Mouse (Mus musculus) thymus, adult 18-20 months (tissue): ENCODE measurements around the gene Alad.
A peak's percentile ranks its signal among the peaks of the same experiment; 100 is the strongest.

Source experiments
- DNase-seq, 2 experiments: peaks; one replicate each; pipeline ENCODE4 v3.0.0; 2022; ENCODE audit warnings: mixed read lengths in 2 of 2

Alad gene

DNA sequence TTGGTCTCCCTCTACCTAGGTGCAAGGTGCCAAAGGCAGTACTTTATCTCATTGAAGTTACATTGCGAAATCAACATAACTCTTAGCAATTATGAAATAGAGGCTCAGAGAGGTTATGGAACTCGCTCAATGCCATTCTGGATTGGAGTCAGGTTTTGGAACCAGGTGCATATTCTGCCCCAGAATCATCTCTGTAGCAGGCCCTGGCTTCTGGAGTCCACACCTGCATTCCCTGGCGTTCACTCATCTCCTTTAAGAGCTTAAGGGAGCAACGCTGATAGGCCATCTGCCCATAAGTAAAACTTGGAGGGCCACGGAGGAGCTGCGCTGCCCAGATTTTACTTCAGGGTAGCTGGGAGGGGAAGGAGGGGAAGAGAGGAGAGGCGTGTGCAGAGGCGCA is 2.7 kb downstream of the Alad start:
- no peak for DNase-seq

DNA sequence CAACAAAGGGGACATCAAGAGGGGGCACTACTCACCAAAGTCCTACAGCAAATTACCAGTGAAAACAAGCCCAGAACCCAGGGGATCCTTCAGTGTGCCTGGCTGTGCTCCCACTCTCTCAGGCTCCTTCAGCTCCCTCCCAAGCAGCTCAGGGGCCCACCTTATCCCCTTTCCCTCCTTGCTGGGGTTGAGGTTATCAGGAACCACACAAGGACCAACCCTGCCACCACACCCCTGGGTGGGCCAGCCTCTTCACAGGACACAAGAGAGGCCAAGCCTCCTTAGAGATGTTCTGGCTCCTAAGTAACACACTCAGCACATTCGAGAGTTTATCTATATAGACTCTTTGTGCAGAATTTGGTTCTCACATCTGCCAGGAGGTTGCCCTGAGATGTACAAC is 3.1 kb downstream of the Alad start:
- DNase-seq = no peak

DNA sequence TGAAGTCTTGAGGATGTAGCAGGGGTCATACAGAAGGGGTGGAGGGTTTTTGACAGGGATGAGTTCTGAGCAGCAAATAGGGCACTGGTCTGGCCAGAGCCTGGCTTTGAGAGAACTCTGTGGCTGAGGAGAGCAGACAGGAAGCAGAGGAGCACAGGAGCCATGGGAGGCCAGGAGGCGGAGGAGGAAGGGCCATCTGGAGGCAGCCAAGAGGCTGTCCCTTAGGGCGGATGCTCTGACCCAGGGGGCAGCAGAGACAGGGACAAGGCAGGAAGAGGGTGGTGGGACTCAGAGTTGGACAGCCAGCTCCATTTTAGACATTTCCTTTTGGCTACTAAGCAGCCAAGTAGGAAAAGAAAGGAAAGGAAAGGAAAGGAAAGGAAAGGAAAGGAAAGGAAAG is 3.6 kb downstream of the Alad start:
- DNase-seq = no peak

DNA sequence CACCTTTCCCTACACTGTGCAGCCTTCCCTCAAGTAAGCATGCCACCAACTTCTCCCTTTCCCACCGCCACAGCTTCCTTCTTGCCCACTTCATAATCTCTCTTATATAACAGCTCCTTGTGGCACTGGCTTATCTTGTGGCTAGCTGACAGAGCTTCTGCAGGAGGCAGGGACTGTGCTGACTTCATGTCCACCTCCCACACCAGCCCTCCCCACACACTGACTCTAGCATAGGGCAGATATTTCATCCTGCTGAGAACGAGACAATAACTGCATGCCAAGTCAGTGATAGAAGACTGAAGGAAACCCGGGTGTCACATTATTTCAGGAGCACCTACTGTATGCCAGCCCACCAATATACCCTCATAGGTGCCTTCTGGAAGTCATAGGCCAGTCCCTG is 4.2 kb downstream of the Alad start:
- no peak for DNase-seq

DNA sequence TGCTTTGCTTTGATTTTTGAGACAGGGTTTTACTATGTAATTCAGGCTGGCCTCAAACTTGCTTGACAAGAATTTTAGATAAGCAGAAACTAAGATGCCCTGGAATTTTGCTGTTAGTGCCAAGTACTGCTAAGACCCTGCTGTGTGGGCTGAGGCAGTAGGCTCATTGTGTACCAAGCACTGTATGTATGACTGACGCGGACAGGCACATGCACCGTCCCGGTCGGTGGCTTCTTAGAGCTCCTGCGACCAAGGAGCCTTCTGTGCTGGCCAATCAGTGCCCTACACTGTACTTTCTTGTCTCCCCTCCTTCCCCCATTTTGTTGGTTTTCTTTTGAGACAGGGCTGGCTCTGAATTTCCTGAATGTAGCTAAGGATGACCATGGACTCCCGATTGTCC is 4.7 kb downstream of the Alad start:
- DNase-seq = no peak

DNA sequence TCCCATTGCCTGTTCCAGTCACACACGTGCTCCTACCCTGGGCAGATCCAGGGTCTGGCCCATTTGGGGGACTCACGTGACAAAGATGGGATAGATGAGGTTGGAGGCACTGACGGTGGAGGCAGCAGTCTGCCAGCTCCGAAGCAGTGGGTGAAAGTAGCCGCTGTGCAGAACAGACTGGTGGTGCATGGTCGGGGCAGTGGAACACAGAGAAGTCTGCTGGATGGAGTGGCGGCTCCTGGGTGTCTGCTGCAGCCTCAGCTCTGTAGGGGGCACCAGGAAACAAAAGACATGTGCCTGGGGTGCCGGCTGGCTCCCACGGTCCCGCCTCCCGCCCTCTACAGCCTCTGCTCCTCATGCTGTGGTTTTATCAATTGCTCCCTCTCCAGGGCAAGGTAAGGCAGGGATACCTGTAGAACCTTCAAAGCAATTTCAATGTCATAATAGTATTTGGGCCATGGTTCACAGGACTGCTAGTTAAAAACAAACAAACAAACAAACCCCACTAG is 5.7 kb downstream of the Alad start:
- DNase-seq = no peak

DNA sequence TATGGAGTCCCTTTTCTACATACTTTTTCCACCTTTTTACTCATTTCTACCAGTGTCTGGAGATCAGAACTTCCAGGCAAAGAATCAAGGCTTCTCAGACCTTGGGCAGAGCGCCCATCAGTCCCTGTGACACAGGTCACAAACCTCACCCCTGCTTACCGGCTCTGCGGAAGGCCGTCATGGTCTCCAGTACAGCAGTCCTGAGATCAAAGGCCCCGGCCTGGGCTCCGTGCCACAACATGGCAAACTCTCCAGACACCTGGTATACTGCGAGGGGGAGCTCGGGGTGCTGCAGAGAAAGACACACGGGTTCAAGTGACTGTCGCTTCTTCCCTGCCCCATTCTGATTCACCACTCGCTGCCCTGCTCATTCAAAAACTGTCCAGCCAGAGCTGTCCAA is 9.8 kb downstream of the Alad start:
- DNase-seq = no peak

DNA sequence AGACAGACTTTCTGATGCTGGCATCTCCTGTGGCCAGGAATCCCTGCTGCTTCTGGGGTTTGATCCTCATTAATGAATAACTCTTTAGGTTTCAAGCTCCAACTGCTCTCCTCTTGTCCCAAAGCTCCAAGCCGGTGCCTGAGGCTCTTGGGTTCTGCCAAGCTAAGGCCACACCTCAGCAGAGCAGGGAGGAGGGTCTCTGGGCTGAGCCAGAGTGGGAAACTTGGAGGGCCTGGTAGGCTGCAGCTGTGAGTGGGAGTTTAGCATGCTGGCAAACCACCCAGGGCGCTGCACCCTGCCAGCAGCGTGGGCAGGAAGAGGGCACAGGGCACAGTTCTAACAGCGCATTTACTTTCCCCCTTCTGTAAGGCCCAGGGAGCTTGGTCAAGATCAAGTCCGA is 10.9 kb downstream of the Alad start:
- no peak for DNase-seq

DNA sequence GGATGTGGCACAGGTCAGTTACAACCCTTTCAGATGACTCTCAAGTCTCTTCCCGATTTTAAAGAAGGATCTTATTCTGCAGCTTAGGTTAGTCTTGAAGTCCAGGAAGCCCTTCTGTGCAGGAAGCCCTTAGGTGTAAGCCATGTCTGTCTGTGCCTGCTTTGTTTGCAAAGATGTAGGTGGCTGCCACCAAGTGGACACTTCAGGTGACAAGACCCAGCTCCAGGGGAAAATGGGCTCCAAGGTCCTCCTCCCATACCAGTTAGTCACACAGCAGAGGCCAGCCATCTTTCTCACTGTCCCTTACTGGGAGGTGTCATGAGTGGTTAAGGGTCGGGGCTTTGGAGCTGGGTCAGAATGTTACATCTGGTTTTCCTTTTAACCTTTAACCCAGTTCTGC is 12.9 kb downstream of the Alad start:
- DNase-seq = peak; percentile 34 to 54

DNA sequence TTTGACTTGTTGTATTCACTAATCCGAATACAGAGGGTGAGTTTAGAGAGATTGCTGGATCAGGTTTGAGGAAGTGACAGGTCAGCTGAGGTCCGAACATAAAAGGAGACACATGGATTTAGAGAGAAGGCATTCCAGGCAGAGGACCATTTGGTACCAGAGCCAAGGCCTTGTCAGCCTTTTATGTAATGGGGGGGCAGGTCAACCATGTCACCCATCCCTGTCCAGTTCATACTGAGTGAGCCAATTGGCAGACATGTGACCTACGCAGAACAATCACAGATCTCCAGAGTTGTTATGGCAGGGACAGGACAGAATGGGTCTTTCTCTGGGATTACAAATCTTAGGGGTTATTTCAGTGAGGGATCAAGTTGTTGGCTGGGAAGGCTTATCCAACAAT is 13.7 kb downstream of the Alad start:
- DNase-seq = no peak

DNA sequence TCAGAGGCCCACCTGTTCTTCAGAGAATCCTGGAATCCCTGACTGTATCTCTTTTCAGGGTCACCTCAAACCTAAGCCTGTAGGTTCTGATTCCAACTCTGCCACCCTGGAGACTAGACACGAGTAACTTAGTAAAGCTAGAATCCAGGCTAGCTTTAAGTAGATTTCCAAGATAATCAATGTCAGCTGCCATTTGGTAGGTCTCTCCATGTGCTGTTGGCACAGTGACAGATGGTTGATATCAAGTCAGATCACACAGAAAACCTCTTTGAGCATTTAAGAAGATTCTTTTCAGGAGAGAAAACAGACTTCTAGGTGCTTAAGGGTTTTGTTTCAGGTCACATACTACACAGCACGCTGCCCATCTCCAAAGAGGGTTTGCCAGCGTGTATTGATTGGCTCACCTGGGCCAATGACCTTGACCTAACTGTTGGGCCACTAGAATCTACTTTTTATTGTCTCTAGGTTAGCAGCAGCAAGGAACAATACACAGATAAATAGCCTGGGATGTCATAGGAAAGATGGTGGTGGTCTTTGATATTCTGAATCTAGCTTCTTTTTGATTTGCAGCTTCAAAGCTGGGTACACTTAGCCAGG is 16.2 kb downstream of the Alad start, which contains the start of gene Hdhd3:
Gene Hdhd3 (minus strand): TSS at position 94 of the 597 bp plus-strand sequence.
- no peak for DNase-seq

DNA sequence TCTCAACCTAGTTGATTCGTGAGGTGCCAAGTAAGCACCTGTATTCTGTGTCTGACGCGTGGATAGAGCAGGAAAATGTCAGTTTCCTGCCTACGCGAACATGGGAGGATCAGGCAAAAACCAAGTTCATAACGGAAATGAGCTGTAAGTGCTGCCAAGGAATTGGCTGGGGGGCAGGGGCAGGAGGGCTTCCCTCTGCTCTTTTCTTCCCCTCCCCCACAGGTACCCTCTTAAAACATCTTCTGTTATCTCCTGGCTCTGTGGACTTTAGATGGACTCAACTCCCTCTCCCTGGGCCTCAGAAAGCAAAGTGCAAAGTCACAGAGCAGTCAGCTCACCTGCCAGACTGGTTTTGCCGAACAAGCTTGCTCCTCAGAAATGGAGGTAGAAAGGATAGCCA is 16.7 kb downstream of the Alad start:
- DNase-seq = no peak

DNA sequence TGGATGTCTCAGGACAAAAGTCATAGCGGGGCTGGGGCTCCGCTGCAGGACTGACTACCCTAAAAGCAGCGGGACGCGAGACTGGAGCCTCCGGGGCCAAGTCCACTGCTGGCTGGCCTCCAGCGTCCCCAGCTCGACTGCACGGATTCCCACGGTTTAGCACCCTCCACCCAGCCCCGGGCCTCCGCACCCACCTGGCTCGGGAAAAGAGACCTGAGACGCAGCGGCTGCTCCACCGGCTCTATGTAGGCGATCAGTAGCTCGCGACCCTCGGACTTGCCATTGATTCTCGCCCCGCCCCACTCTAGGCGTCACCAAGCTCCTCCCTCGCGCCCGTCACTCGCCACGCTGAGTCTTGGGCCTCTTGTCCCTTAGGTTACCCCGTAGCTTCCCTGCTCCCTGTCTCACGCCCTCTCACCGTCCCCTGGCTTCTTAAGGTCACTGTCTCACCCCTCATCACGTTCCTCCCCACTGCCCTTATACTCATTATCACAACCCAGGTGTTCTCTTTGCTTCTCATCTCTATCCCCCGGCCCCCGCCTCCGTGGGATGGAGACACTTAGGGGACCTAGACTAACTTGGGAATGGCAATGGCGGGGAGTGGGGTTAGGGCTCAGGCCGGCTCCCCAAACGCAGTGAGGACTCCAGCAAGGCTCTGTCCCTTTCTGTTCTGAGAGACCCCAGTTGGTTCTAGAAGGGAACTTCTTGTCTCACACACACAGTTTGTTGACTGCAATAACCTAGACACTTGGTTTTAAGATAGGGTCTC is 17.6 kb downstream of the Alad start:
- peak; percentile 73 to 81 for DNase-seq

DNA sequence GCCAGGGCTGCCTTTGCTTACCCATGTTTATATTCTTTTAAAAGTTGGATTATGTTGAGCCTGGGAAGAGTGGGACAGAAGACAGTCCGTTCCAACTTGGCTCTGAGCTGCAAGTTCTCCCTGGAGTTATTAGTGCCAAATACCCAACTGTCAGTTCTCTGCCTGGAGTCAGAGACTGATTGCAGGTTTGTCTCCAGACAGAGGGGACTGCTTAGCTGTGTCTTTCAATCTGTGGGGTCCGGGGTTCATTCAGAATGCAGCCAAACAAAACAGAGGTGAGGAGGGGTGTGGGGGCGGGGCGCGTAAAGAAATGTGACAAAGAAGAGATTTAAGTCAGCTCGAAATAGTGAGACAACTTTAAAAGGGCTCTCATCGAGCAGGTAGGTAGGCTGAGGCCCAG is 18.2 kb downstream of the Alad start:
- DNase-seq = no peak

DNA sequence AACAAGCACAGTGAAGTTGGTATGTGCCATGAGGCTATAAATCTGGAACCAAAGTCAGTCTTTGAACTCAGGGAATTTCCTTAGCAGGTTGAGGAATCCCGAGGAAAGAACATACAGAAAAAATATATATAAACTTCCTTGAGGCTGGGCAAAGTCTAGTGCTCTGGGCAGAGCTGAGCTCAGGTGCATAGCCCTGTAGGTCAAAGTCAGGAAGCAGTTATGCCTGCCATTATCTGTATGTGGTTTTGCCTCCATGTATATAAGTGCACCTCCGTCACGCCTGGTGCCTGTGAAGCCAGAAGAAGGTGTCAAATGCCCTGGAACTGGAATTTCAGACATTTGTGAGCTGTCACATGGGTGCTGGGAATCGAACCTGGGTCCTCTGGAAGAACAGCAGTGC is 18.9 kb downstream of the Alad start:
- DNase-seq = no peak

DNA sequence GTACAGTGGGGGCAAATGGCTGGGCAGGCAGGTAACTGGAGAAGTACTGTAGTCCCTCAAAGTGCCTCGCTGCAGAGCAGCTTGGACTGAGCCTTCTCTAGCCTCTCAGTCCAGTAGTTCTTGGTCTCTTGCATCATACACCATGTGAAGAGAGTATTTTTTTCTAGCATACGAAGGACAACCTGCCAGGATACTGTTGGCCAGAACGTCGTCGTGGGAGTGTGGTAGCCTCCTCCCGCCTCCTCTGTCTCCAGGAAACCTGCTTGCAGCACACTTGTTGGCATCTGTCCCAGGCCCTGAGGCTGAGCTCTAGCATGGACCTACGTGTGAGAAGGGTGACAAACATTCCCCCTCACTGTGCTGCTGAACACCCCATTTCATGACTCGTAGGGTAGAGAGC is 22.9 kb downstream of the Alad start:
- DNase-seq = no peak

DNA sequence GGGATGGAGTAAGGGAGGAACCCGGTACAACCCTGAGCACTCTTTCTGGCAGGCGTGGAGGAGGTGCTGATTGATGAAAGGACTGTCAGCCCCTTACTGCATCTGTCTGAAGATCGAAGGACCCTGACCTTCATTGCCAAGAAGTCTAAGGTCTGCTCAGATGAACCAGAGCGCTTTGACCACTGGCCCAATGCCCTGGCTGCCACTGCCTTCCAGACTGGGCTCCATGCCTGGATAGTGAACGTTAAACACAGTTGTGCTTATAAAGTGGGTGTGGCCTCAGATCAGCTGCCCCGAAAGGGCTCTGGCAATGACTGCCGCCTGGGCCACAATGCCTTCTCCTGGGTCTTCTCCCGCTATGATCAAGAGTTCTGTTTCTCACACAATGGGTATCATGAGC is 23.8 kb downstream of the Alad start:
- no peak for DNase-seq

DNA sequence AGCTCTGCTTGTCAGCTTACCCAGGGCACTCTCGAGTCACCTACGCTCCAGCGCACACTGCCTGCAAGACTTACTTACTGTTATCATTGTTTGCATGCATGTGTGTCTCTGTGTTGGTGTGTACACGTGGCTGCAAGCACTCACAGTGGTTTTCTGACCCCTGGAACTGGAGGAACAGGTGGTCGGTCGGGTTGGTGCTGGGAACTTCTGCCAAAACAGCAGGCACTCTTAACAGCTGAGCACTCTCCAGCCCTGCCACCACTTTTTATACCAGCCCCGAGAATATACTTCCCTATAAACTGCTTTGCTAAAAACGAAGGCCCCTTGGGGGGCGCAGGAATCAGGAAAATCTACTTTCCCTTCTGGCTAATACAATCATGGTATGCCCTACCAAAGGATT is 25.5 kb downstream of the Alad start:
- no peak for DNase-seq

DNA sequence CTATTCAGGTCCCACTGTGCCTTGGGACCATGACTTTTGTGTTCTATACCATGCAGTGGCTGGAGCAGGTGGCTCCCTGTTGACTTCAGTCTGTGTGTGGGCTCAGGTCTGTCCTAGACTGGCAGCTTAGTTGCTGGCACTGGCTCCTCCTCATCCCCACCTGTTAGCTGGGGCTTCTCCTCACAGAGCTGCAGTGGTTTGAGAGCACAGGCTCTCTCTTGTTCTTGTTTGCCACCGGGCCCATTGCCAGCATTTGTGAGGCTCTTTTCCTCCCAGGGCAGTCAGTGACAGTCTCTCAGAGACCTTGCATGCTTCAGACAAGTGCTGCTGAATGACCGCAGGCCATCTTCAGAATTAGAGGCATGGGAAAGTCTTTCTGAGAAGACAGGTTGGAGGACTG is 27.0 kb downstream of the Alad start:
- no peak for DNase-seq

DNA sequence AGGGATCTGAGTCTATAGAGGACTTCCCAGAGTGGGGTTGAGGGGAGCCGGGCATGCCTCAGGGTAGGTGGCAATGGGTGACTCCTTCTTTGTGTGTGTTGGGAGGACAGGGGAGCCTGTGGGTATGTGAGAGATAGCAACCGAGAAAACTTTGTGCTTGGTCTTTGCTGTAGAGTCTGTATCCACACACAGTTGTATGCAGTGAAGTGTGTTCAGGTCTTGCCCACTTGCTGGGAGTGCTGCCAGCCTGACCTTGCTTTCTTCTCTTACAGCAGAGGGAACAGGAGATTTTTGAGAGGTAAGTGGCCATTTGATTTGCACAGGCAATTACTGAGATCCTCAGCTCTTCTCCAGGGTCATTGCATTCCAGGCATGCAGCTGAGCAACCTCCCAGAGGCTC is 31.8 kb downstream of the Alad start:
- no peak for DNase-seq

DNA sequence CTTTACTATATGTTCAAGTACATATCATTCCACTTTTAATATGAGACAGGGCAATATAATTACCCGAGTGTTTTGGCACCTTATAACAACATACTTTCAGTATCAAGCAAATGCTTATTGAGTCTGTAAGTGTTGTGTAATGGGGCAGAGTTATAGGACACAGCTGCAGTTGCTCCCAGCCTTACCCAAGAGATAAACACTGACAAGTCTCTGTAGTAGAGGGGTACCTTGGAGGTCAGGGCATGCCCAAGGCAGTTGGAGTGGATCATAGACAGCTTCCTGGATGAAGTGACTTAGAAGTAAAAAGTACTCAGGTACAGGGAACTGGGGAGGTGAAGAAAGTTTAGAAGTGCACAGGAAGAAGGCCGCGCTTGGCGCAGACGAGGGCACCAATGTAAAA is 32.5 kb downstream of the Alad start:
- no peak for DNase-seq

DNA sequence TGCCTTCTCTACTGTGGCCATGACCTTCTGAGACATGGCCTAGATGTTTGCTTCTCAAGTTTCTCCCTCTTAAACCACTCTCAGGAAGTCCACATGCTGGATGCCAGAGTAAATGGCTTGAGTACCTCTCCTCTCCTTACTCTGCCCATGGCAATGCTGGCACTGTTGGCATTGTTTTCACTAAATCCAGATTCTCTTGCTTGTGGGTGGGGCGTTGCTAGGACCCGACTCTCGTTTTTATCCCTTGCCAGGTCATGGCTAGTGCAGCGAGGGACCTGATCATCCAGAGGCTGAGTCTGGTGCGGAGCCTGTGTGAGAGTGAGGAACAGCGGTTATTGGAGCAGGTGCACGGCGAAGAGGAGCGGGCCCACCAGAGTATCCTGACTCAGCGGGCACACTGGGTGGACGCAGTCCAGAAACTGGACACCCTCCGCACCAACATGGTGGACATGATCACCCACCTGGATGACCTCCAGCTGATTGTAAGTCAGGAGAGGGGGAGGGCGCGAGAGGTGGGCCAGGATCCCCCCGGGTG is 33.5 kb downstream of the Alad start:
- DNase-seq = no peak

DNA sequence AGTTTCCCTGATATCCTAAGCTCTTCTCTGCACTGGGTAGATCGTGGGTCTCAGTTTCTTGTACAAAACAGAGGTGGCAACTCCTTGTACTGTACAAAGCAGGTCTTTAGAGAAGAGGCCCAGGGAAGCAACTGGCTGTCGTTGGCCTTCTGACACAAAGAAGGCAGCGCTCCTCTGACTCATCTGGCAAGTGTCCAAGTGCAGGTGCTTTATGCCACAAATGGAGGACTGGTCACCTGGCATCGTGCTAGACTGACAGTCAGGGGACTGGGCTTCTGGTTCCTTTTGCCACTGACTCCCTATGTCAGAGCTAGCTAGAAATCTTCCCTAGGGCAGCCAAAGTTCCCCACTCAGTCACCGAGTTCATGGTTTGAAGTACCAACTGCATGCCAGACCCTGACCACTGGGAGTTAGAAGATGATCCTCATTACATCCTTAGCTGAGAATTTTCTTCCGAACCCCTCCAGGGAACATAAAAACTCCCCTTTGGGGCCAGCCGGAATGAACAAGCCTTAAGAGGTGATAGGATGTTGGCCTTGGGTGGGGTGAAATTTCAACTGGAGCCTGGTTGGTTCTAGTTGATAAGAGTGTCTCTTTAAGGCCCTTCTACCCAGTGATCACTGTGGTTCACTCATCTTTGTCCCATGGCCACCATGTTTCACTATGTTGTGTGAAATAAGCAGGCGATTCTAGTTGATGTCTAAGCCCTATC is 34.1 kb downstream of the Alad start:
- no peak for DNase-seq

DNA sequence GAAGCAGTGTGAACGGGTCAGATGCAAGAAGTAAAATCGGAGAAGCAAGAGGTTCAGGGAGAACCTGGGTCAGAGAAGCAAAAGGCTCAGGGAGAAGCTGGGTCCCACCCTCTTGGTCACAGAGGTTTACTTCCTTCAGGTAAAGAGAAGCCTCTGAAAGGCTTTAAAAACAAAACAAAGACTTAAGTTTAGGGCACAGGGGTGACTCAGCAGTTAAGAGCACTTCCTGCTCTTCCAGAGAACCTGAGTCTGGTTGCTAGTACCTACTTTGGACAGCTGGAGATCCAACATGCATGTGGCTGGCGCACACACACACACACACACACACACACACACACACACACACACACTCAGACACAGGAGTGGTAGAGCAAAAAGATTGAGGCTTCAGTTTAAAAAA is 34.8 kb downstream of the Alad start:
- no peak for DNase-seq
